Mouse (Mus musculus) ES-E14 (cell line): Measurements from ENCODE around the gene Csgalnact2.

Experiments used
- CHD2 ChIP-seq: IDR thresholded peaks from 2 replicates; pipeline ENCODE4 v1.6.1; 2014; ENCODE audit warnings: mild to moderate bottlenecking, low read depth, low read length, inconsistent platforms
- MAFK ChIP-seq: IDR thresholded peaks from 2 replicates; pipeline ENCODE4 v1.6.1; 2014; ENCODE audit warnings: mild to moderate bottlenecking, low read depth, low read length, inconsistent platforms; ENCODE audit not compliant: insufficient read depth
- ZNF384 ChIP-seq: IDR thresholded peaks from 2 replicates; pipeline ENCODE4 v1.6.1; 2012; ENCODE audit warnings: low read depth, low read length, inconsistent platforms

DNA sequence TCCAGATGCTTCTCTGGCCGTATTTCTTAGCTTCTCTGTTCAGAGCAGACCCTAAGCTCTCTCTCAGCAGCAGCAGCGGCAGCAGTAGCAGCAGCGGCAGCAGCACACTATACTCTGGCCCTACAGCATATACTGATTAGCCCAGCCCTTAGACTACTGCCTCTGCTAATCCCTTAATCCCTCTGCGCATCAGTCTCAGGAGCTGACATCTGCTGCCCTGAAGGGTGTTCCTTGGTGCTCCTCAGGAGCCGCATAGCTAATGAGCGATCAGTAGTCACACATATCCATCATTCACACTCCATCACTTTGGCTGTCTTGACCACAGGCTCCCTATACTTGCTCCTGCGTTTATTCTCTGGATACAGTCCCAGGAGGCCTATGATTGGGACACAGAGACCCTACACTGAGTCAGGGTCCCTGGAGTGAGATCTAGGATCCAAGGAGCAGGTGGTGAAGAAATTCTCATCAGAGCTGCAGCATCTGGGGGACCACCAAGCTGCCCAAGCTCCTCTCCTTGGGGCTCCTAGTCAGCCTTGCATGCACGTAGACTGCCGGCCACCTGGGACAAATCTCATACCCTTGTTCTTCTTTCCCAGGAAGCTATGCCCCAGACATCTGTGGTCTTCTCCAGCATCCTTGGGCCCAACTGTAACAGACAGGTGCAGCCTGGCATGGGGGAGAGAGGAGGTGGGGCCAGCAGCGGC is 59.0 kb downstream of the Csgalnact2 start:
- TF ChIP-seq CHD2 (no peak), MAFK (no peak), ZNF384 (no peak)
